Mouse (Mus musculus) cerebellum, adult 11-12 months (tissue): ENCODE measurements around the gene Sec61a2.

Source experiments
- DNase-seq: peaks from one replicate; pipeline ENCODE4 v3.0.0; 2022

Gene Sec61a2

GRCm38 (mm10) chr2:5877446-5877845, 17.8 kb downstream of the Sec61a2 start:
- DNase-seq, result no peak

DNA sequence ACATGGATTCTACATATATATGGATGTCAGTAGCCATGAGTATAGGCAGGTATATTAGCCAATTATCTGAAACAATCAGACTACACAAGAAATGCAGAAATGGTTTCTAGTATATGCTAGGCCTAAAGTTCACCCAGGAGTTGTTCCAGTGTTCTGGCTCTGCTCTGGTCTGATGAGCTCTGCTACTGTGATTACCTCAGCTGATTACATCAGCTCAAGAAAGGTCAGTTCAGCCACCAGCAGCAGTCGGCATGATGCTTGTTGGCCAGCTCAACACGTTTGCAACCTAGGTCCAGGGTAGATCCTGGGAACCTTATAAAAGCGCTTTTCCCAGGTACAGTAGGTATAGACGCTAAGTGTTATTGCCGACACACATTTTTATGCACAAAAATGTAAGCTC, 25.5 kb downstream of the Sec61a2 start:
- no peak for DNase-seq

GRCm38 (mm10) chr2:5867681-5868080, 27.6 kb downstream of the Sec61a2 start:
- DNase-seq, result no peak

- no peak for DNase-seq
These were observed 32.4 kb downstream of the Sec61a2 start, which contains the start of gene Gm13199 for GRCm38 (mm10) chr2:5862834-5863233. Gene Gm13199 (minus strand): TSS chr2:5862934.

- DNase-seq, result no peak
These were observed 43.4 kb downstream of the Sec61a2 start for GRCm38 (mm10) chr2:5851866-5852265.

DNA sequence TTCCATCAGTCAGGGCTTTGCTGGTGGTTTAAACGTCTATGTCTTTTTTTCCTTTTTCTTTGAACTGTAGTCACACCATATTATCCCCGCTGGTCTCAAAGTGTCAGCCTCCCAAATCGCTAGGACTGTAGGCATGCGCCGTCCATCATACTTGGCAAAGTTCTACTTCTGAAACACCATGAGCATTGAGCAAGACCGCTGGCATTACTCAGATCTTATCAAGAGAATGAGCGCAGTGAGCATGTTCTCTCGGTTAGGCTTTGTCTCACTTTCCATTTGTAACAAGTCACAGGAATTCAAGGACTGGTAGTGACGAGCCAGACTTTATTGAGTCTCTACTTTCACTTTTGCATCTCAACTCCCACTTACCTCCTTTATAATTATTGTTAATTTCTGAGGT, 44.1 kb downstream of the Sec61a2 start:
- DNase-seq, result no peak

DNA sequence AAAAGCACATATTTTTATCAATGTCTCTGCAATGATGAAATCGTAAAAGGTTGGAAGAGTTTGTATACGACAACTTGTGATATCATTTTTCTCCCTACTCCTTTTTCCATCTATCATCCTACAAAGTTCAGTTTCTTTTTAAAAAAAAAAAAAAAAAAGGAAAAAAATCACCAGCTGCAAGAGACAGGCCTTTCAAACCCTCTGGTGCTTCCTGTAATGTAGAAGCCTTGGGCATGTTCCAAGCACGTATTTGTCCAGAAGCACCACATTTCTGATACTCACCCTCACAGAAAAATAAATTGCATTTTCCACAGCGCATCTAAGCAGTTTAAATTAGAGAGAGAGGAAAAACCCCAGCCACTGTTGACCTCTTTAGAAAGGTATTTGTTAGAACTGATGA, 49.4 kb downstream of the Sec61a2 start:
- no peak for DNase-seq

- peak; percentile 91 for DNase-seq
These were observed 50.2 kb downstream of the Sec61a2 start, which contains the start of the genes Nudt5 and Cdc123 for GRCm38 (mm10) chr2:5844873-5845631. Gene Nudt5 (plus strand): TSS chr2:5845019. Gene Cdc123 (minus strand): TSS chr2:5845164.

GRCm38 (mm10) chr2:5844181-5844872, 50.9 kb downstream of the Sec61a2 start:
- DNase-seq, result no peak

DNA sequence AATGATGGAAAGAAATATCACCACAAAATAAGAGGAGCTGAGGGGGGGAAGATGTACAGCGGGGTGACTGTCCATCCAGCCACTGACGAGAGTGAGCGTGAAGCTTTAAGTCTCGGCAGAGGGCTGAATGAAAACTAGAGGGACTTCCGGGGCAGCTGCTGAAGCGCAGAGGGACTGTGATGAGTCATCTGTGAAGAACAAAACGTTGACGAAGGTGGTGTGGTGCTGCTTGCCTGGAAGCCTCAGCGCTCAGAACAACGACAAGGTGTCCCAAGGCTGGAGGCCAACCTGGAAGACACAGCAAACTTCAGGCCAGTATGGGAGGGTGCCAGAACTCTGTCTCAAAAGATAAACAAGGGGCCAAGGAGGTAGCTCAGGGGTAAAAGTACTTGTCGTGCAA, 54.4 kb downstream of the Sec61a2 start:
- no peak for DNase-seq

DNA sequence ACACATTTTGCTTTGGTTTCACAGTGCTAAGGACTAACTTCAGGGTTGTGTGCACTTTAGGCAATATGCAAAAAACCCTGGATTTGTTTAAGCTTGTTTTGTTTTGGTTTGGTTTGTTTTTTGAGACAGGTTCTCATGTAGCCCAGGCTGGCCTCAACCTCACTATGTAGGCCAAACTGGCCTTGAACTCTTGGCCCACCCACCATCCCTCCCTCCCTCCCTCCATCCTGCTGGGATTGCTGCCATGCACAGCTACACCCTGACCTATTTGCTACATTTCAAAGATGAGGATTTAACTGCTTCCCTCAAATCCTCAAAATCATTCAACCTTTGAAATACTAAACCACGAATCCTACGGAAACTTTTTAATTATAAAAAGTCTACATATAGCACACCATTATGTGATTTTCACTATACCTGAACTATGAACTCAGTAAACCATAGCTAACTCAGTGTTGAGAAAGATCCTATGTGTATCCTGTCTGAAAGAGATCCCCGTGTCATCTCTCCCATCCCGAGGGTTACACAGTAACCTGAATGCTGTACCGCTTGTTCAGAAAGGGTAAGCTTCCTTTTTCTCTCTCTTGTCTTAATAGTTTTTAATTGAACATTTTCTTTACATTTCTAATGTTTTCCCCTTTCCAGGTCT, 69.8 kb downstream of the Sec61a2 start:
- DNase-seq, result no peak

DNA sequence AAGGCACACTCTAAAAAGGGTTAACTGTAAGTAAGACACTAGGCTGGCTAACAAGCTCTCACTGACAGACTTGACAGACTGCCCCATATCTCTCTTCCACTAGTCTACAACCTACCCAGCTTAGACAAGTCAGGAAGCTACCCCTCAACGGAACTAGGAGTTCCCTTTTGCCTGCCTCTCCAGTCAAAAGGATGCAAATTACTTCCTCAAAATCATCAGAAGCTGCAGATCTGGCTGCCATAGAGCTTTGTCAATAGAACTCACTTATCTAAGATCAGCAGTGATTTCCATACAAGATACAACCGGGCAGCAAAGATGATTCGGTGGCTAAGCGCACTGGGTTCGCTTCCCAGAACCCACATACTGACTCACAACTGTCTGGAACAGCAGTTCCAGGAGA, 70.5 kb downstream of the Sec61a2 start:
- DNase-seq, result no peak

- DNase-seq, result no peak
These were observed 71.0 kb downstream of the Sec61a2 start for GRCm38 (mm10) chr2:5824213-5824612.

DNA sequence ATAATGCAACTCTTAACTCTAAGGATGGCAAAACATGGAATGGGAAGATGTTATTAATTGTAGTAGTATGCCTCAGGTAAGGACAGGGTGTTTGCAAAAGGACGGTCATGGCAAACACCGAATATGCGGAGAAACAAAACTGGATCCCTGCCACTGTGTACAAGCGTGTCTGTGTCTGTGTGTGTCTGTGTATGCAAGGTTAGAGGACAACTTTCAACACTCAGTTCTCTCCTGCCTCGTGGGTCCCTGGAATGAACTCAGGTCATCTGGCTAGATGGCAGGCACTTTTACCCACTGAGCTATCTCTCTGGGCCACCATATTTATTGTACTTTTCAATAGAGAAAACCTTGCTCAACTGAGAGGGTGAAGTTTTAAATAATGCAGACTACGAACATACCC, 72.8 kb downstream of the Sec61a2 start:
- no peak for DNase-seq

DNA sequence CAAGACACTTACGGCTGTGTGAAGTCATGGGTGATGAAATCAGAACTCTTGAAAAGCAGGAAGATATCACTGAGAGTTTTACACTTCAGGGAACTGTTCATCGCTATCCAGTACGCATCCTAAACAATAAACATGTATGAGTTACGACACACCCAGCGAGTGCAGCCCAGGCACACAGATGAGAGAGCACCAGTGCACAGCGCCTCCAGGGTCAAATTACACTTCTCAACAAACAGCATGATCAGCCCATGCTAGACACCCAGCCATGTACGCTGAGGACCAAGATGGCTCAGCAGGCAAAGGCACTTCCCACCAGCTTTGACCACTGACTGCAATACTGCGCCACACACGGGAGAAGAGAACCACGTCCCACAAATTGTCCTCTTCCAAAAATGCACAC, 74.0 kb downstream of the Sec61a2 start:
- DNase-seq, result no peak
